Mouse (Mus musculus) liver, adult 2 months (tissue): ENCODE measurements around the gene Tmem145.

Experiments
- CTCF ChIP-seq: fragments of 200-500 bp; IDR thresholded peaks from 2 replicates; pipeline ENCODE4 v1.5.1; 2011; ENCODE audit warnings: low read depth, low read length, control low read depth
- POLR2A ChIP-seq: fragments of 200-500 bp; IDR thresholded peaks from 2 replicates; pipeline ENCODE4 v1.6.1; 2011; ENCODE audit warnings: low read length, control low read depth; ENCODE audit not compliant: insufficient read depth; ENCODE audit errors: extremely low read depth

DNA sequence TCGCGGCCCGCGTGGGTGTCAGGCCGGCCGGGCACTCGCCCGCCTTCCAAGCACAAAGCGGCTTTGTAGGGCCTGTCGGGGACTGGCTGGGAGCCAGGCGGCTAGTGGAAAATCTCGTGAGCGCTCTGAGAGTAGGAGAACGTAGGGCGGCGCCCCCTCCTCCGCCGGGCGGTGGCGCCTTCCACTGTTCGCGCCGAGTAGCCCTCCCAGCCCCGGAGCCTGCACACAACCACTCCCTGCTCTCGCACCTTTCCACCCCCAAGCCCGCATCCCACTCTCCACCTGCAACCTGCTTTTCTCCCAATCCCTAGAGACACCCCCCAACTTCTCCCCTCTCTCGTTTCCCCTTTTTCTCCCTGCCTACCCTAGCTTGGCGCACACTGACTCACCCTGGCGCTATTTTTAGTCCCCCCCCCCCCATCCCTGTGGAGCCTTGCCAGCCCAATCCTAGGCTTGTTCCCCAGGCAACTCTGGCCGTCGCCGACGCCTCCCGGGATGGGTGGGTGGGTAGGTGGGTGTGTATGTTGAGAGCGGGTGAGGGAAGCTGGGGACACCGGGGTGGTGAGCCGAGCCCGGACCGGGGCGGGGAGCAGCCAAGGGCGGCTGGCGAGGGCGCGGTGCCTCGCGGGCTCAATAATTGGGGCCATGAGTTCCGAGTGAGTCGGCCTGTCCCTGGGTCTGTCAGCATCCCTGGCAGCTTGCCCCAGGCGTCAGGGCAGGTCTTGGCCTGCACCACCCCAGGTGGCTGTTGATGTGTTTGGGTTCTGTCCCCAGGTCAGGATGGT lies 26.6 kb upstream of the Tmem145 start:
- TF ChIP-seq CTCF, result no peak
- TF ChIP-seq POLR2A, result no peak
